Mouse (Mus musculus) thymus, postnatal 25 days (tissue): ENCODE results near the gene Anks3.

Experiments used
- DNase-seq: peaks from one replicate; pipeline ENCODE4 v3.0.0; 2022

The Anks3 gene

GRCm38 (mm10) chr16:4963797-4964709, at the start of gene Anks3:
Gene Anks3 (minus strand): TSS chr16:4964205.
- DNase-seq: peak; percentile 95

GRCm38 (mm10) chr16:5013054-5013838, 49.2 kb upstream of the Anks3 start, which contains the start of gene Rogdi:
Gene Rogdi (minus strand): TSS chr16:5013553.
- peak; percentile 95 for DNase-seq

GRCm38 (mm10) chr16:5012036-5013005, 48.3 kb upstream of the Anks3 start:
- DNase-seq: no peak

GRCm38 (mm10) chr16:5011285-5011684, 47.3 kb upstream of the Anks3 start:
- no peak for DNase-seq

- DNase-seq: no peak
Observed at GRCm38 (mm10) chr16:5010371-5010935, 46.4 kb upstream of the Anks3 start.

GRCm38 (mm10) chr16:5008076-5008475, 44.1 kb upstream of the Anks3 start:
- DNase-seq: no peak

- no peak for DNase-seq
Observed at GRCm38 (mm10) chr16:5007492-5007891, 43.5 kb upstream of the Anks3 start.

- DNase-seq: no peak
Observed at GRCm38 (mm10) chr16:5007067-5007466, 43.1 kb upstream of the Anks3 start, which contains the start of gene Smim22. Gene Smim22 (plus strand): TSS chr16:5007288.

GRCm38 (mm10) chr16:5000611-5001010, 36.6 kb upstream of the Anks3 start:
- no peak for DNase-seq

- no peak for DNase-seq
Observed at GRCm38 (mm10) chr16:4998984-4999383, 35.0 kb upstream of the Anks3 start.

GRCm38 (mm10) chr16:4997553-4997952, 33.5 kb upstream of the Anks3 start, which contains the start of gene Sept12:
Gene Sept12 (minus strand): TSS chr16:4997852.
- no peak for DNase-seq

GRCm38 (mm10) chr16:4993276-4993675, 29.3 kb upstream of the Anks3 start:
- no peak for DNase-seq

- no peak for DNase-seq
Observed at GRCm38 (mm10) chr16:4984717-4985116, 20.7 kb upstream of the Anks3 start.

GRCm38 (mm10) chr16:4979755-4980380, 15.9 kb upstream of the Anks3 start:
- DNase-seq: peak; percentile 29

GRCm38 (mm10) chr16:4978275-4979051, 14.5 kb upstream of the Anks3 start:
- DNase-seq: no peak

GRCm38 (mm10) chr16:4976180-4976579, 12.2 kb upstream of the Anks3 start:
- DNase-seq: no peak

- DNase-seq: no peak
Observed at GRCm38 (mm10) chr16:4974521-4974920, 10.5 kb upstream of the Anks3 start.

- no peak for DNase-seq
Observed at GRCm38 (mm10) chr16:4971626-4972025, 7.6 kb upstream of the Anks3 start.

- no peak for DNase-seq
Observed at GRCm38 (mm10) chr16:4969055-4969843, 5.2 kb upstream of the Anks3 start.

GRCm38 (mm10) chr16:4968426-4968825, 4.4 kb upstream of the Anks3 start:
- no peak for DNase-seq
